Mouse (Mus musculus) embryonic fibroblast, embryonic 13.5 days (primary cell): ENCODE measurements around the gene Prss43.

Experiments
- CTCF ChIP-seq: IDR thresholded peaks from 2 replicates; pipeline ENCODE4 v1.5.1; 2011; ENCODE audit warnings: mild to moderate bottlenecking, control low read depth, low read length, moderate library complexity, borderline replicate concordance; ENCODE audit not compliant: insufficient read depth
- POLR2A ChIP-seq: IDR thresholded peaks from 2 replicates; pipeline ENCODE4 v1.6.1; 2011; ENCODE audit warnings: low read depth, mild to moderate bottlenecking, control low read depth, low read length, moderate library complexity

DNA sequence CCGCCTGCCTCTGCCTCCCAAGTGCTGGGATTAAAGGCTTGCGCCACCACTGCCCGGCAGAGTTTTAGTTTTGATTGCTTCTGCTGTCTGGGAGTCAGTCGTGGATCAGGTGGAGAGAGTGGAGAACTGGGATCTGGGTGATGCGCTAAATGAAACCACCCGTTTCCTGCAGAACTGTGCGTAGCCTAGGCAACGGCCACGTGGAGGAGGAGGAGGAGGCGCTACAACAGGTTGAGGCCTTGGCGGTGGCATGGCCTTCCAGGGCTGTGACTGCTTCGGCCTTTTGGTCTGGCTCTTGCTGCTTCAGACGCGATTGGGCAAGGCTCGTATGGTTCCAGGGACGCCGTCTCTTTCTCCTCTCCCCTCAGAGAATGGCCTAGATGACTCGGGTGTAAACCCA is 12.7 kb upstream of the Prss43 start, which contains the start of gene Prss44:
- TF ChIP-seq CTCF (no peak), POLR2A (no peak)
